Mouse (Mus musculus) embryo, embryonic 11.5 days (tissue): ENCODE data around the gene Rnf146.
"Not testable (repeated sequence)": the region's sequence is repeated elsewhere in the genome, so short reads cannot be mapped to it uniquely, and the experiment has no call there.

Source experiments
- DNase-seq: peaks from one replicate; pipeline ENCODE4 v3.0.0-alpha.2; 2012; ENCODE audit warnings: low read depth, low spot score

The Rnf146 gene

GRCm38 (mm10) chr10:29362197-29362900 lies at the start of gene Rnf146:
TSS of gene Rnf146 (minus strand) at chr10:29362442.
- DNase-seq = no peak

- no peak for DNase-seq
Observed at GRCm38 (mm10) chr10:29402656-29403268, 40.5 kb upstream of the Rnf146 start.

GRCm38 (mm10) chr10:29394890-29395289 lies 32.6 kb upstream of the Rnf146 start:
- not testable (repeated sequence) for DNase-seq

- no peak for DNase-seq
Observed at GRCm38 (mm10) chr10:29381558-29381957, 19.3 kb upstream of the Rnf146 start.

GRCm38 (mm10) chr10:29374065-29374464 lies 11.8 kb upstream of the Rnf146 start:
- no peak for DNase-seq

- peak; percentile 77 for DNase-seq
Observed at GRCm38 (mm10) chr10:29361464-29362196, 612 bp downstream of the Rnf146 start.

- no peak for DNase-seq
Observed at GRCm38 (mm10) chr10:29361095-29361463, 1.2 kb downstream of the Rnf146 start.

- no peak for DNase-seq
Observed at GRCm38 (mm10) chr10:29354183-29354582, 8.1 kb downstream of the Rnf146 start.

GRCm38 (mm10) chr10:29352575-29352974 lies 9.7 kb downstream of the Rnf146 start:
- no peak for DNase-seq

GRCm38 (mm10) chr10:29351420-29351819 lies 10.8 kb downstream of the Rnf146 start:
- DNase-seq = no peak

GRCm38 (mm10) chr10:29346638-29347037 lies 15.6 kb downstream of the Rnf146 start:
- no peak for DNase-seq

GRCm38 (mm10) chr10:29344232-29344631 lies 18.0 kb downstream of the Rnf146 start:
- DNase-seq = no peak

- DNase-seq = peak; percentile 54
Observed at GRCm38 (mm10) chr10:29338355-29339056, 23.7 kb downstream of the Rnf146 start.

- DNase-seq = no peak
Observed at GRCm38 (mm10) chr10:29333836-29334235, 28.4 kb downstream of the Rnf146 start.

- DNase-seq = no peak
Observed at GRCm38 (mm10) chr10:29324817-29325216, 37.4 kb downstream of the Rnf146 start.

GRCm38 (mm10) chr10:29313905-29314304 lies 48.3 kb downstream of the Rnf146 start:
- DNase-seq = no peak

GRCm38 (mm10) chr10:29313064-29313638 lies 49.1 kb downstream of the Rnf146 start, which contains the start of gene Echdc1:
TSS of gene Echdc1 (plus strand) at chr10:29313166.
- peak; percentile 82 for DNase-seq

- DNase-seq = no peak
Observed at GRCm38 (mm10) chr10:29311480-29312219, 50.6 kb downstream of the Rnf146 start.

- no peak for DNase-seq
Observed at GRCm38 (mm10) chr10:29302230-29302629, 60.0 kb downstream of the Rnf146 start.
